Mouse (Mus musculus) intestine, postnatal 0 days (tissue): Measurements from ENCODE around the gene L3mbtl3. TPM values are rescaled to one million over a fixed set of nuclear protein-coding genes. Genes with fewer than 3 reads are reported as not detected.

Experiments
- ATAC-seq: fragments of 200-750 bp; cut with Nextera tagmentation; 2 replicates; pipeline ENCODE4 v1.8.0; 2017; ENCODE audit warnings: mild to moderate bottlenecking, moderate TSS enrichment, moderate library complexity
- H3K27ac ChIP-seq: fragments of 300-500 bp; sonication (generic); 2 replicates; pipeline ENCODE4 v1.5.1; 2014; ENCODE audit warnings: mild to moderate bottlenecking, low read depth, low read length, moderate library complexity
- H3K27me3 ChIP-seq: fragments of 300-500 bp; sonication (generic); replicated peaks from 2 replicates; pipeline ENCODE4 v1.6.1; 2014; ENCODE audit warnings: low read length, mixed read lengths; ENCODE audit not compliant: control insufficient read depth, insufficient read depth
- H3K36me3 ChIP-seq: fragments of 300-500 bp; sonication (generic); 2 replicates; pipeline ENCODE4 v1.6.1; 2014; ENCODE audit warnings: mild to moderate bottlenecking, moderate library complexity; ENCODE audit not compliant: control insufficient read depth, insufficient read depth
- H3K4me1 ChIP-seq: fragments of 300-500 bp; sonication (generic); replicated peaks from 2 replicates; pipeline ENCODE4 v1.6.1; 2014; ENCODE audit warnings: antibody characterized with exemption, low read length, mixed read lengths; ENCODE audit not compliant: control insufficient read depth, insufficient read depth
- H3K4me2 ChIP-seq: fragments of 300-500 bp; sonication (generic); replicated peaks from 2 replicates; pipeline ENCODE4 v1.6.1; 2014; ENCODE audit warnings: low read depth, mild to moderate bottlenecking, moderate library complexity
- H3K4me3 ChIP-seq: fragments of 300-500 bp; sonication (generic); 2 replicates; pipeline ENCODE4 v1.5.1; 2014; ENCODE audit warnings: low read depth, low read length
- H3K9ac ChIP-seq: fragments of 300-500 bp; sonication (generic); 2 replicates; pipeline ENCODE4 v1.6.1; 2014; ENCODE audit warnings: mild to moderate bottlenecking, low read depth, low read length
- H3K9me3 ChIP-seq: fragments of 300-500 bp; sonication (generic); 2 replicates; pipeline ENCODE4 v1.6.1; 2016; ENCODE audit warnings: mixed run types; ENCODE audit not compliant: control insufficient read depth
- CTCF ChIP-seq: sonication (generic); IDR thresholded peaks from 2 replicates; pipeline ENCODE4 v1.5.1; 2016; ENCODE audit warnings: low read depth, mild to moderate bottlenecking, control low read depth, antibody characterized with exemption, moderate library complexity
- WGBS: fragments of 180-500 bp; shearing (Covaris S2); extraction: QIAGEN DNeasy Blood & Tissue Kit; methylation state at CpG from one replicate; pipeline ENCODE4 v1.1.7; 2014; 5-methylcytosine and 5-hydroxymethylcytosine counted together
- polyA plus RNA-seq: library from polyadenylated mRNA; unstranded; fragments of >200 nt; fragmentation: Nextera tagmentation; extraction: Ambion mirVana; gene quantifications from 2 replicates; pipeline ENCODE4 v1.2.1, GENCODE M21; 2015

The L3mbtl3 gene
- polyA plus RNA-seq, 1 experiment from 2014 or later, result 6.3 TPM

GRCm38 (mm10) chr10:26302336-26302735 is 73.4 kb downstream of the L3mbtl3 start:
- H3K27me3 ChIP-seq, result no peaks in the 10 kb centered on the region
- no peaks in the 10 kb centered on the region for H3K9me3 ChIP-seq
- H3K4me1 ChIP-seq, result no peaks in the 10 kb centered on the region
- ATAC-seq, result no peak
- no peak for TF ChIP-seq CTCF
- H3K4me2 ChIP-seq, result no peak overlapping the region
- H3K27ac ChIP-seq, result no peak overlapping the region
- WGBS, result 94% methylated on average over 4 of the region's 4 CpGs
- H3K36me3 ChIP-seq, result peaks cover 22% of the 10 kb centered on the region
- H3K9ac ChIP-seq, result no peak overlapping the region
- no peak overlapping the region for H3K4me3 ChIP-seq

GRCm38 (mm10) chr10:26297626-26298025 is 78.1 kb downstream of the L3mbtl3 start:
- H3K4me2 ChIP-seq, result no peak overlapping the region
- peaks cover 23% of the 10 kb centered on the region; the same call in 1 of the 2 replicates for H3K36me3 ChIP-seq
- no peak overlapping the region for H3K9ac ChIP-seq
- H3K27me3 ChIP-seq, result no peaks in the 10 kb centered on the region
- ATAC-seq, result no peak
- WGBS, result 86% methylated on average over 7 of the region's 7 CpGs
- H3K27ac ChIP-seq, result no peak overlapping the region
- H3K4me1 ChIP-seq, result no peaks in the 10 kb centered on the region
- H3K9me3 ChIP-seq, result no peaks in the 10 kb centered on the region
- no peak overlapping the region for H3K4me3 ChIP-seq
- TF ChIP-seq CTCF, result no peak; the same call in 1 of the 2 replicates

GRCm38 (mm10) chr10:26297200-26297599 is 78.6 kb downstream of the L3mbtl3 start:
- 94% methylated on average over 3 of the region's 3 CpGs for WGBS
- H3K36me3 ChIP-seq, result peaks cover 24% of the 10 kb centered on the region; the same call in 1 of the 2 replicates
- no peaks in the 10 kb centered on the region for H3K4me1 ChIP-seq
- H3K4me2 ChIP-seq, result no peak overlapping the region
- H3K9me3 ChIP-seq, result no peaks in the 10 kb centered on the region
- no peak overlapping the region for H3K27ac ChIP-seq
- H3K27me3 ChIP-seq, result no peaks in the 10 kb centered on the region
- H3K9ac ChIP-seq, result no peak overlapping the region
- no peak for ATAC-seq
- TF ChIP-seq CTCF, result no peak
- no peak overlapping the region for H3K4me3 ChIP-seq

GRCm38 (mm10) chr10:26287136-26287535 is 88.6 kb downstream of the L3mbtl3 start:
- Histone ChIP-seq H3K4me3 (no peak overlapping the region), H3K27ac (no peak overlapping the region), H3K9me3 (no peaks in the 10 kb centered on the region), H3K36me3 (peaks cover 22% of the 10 kb centered on the region), H3K4me2 (no peak overlapping the region), H3K9ac (no peak overlapping the region), H3K27me3 (no peaks in the 10 kb centered on the region), H3K4me1 (no peaks in the 10 kb centered on the region)
- 78% methylated on average over 7 of the region's 7 CpGs for WGBS
- TF ChIP-seq CTCF, result no peak
- no peak for ATAC-seq

GRCm38 (mm10) chr10:26280009-26280408 is 95.8 kb downstream of the L3mbtl3 start:
- H3K4me1 ChIP-seq, result no peaks in the 10 kb centered on the region
- no peak for ATAC-seq
- H3K4me2 ChIP-seq, result no peak overlapping the region
- WGBS, result 69% methylated on average over 8 of the region's 8 CpGs
- no peaks in the 10 kb centered on the region for H3K9me3 ChIP-seq
- TF ChIP-seq CTCF, result no peak
- no peak overlapping the region for H3K9ac ChIP-seq
- no peak overlapping the region for H3K27ac ChIP-seq
- no peaks in the 10 kb centered on the region for H3K27me3 ChIP-seq
- no peak overlapping the region for H3K4me3 ChIP-seq
- H3K36me3 ChIP-seq, result peaks cover 34% of the 10 kb centered on the region

- no peaks in the 10 kb centered on the region for H3K27me3 ChIP-seq
- TF ChIP-seq CTCF, result no peak
- H3K9me3 ChIP-seq, result no peaks in the 10 kb centered on the region
- H3K36me3 ChIP-seq, result peaks cover 32% of the 10 kb centered on the region
- H3K4me2 ChIP-seq, result no peak overlapping the region
- no peak for ATAC-seq
- 93% methylated on average over 6 of the region's 6 CpGs for WGBS
- H3K4me1 ChIP-seq, result no peaks in the 10 kb centered on the region
- no peak overlapping the region for H3K9ac ChIP-seq
- H3K4me3 ChIP-seq, result no peak overlapping the region
- H3K27ac ChIP-seq, result no peak overlapping the region
Measured at GRCm38 (mm10) chr10:26275414-26275813, 100.4 kb downstream of the L3mbtl3 start.
